Mouse (Mus musculus): ENCODE measurements around the gene Ccl3. TPM values are rescaled to one million over a fixed set of nuclear protein-coding genes. Genes with fewer than 3 reads are reported as not detected.

Ccl3 gene
- polyA plus RNA-seq, 1 experiment: 1.1 TPM

DNA sequence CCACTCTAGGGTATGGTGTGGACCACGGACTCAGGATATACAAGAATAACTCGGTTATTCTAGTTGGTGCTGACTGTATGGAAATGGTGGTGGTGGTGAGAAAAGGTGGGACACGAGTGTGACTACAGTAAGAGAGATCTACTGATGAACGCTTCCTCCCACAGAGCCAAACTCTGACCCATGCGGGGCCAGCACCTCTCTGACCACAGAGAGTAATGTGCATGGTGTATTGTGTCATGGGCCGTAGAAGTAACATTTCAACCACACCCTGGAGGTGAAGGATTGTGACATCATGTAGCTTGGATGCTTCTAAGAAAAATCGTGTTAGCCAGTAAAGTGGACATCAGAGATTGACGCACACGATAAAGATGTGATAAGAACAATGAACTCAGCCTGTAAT is 20.3 kb downstream of the Ccl3 start:
- no peak for DNase-seq (ENCODE audit: extremely low spot score in 1 of 2, low spot score in 1 of 2)

GRCm38 (mm10) chr11:83623586-83623985 is 25.6 kb downstream of the Ccl3 start:
- DNase-seq (ENCODE audit: extremely low spot score in 1 of 2, low spot score in 1 of 2): no peak

DNA sequence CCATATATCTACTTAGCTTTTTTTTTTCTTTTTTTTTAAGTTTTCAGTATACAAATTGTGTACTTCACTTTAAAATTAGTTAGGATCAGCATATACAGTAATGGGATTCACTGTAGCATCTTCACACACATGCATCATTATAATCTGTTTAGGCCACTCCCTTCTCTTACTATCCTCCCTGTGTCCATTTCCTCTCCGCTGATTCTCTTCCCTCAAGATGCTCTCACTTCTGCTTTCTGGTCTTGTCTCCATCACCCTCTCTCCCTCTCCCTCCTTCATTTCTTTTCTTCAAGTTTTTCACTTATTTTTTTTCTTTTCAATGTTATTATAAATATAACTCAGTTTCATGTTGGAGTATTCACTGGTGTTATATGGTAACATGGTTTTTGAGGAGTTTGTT is 30.1 kb downstream of the Ccl3 start:
- DNase-seq (ENCODE audit: extremely low spot score in 1 of 2, low spot score in 1 of 2): no peak

GRCm38 (mm10) chr11:83618238-83618637 is 30.9 kb downstream of the Ccl3 start:
- no peak for DNase-seq (ENCODE audit: extremely low spot score in 1 of 2, low spot score in 1 of 2)

DNA sequence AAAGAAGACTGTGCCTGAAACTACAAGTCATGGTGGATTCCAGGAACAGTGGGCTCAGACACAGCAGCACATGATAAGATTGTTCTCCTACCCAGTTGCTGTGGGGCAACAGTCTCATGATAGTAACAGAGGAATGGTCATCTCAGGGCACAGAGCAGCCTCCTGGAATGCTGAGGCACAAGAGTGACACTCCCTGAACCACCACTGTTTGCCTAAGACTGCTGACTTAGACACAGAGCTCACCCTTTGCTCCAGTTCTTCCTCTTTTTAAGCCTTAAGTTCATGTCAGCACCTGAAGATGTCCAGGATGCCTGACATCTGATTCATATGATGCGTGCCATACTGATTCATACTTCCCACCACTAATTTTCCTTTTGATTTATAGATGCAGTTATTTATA is 32.6 kb downstream of the Ccl3 start:
- DNase-seq (ENCODE audit: extremely low spot score in 1 of 2, low spot score in 1 of 2): no peak

GRCm38 (mm10) chr11:83610900-83611299 is 38.3 kb downstream of the Ccl3 start:
- no peak for DNase-seq (ENCODE audit: extremely low spot score in 1 of 2, low spot score in 1 of 2)

- DNase-seq (ENCODE audit: extremely low spot score in 1 of 2, low spot score in 1 of 2): no peak
These were observed 42.8 kb downstream of the Ccl3 start for GRCm38 (mm10) chr11:83606396-83606795.

DNA sequence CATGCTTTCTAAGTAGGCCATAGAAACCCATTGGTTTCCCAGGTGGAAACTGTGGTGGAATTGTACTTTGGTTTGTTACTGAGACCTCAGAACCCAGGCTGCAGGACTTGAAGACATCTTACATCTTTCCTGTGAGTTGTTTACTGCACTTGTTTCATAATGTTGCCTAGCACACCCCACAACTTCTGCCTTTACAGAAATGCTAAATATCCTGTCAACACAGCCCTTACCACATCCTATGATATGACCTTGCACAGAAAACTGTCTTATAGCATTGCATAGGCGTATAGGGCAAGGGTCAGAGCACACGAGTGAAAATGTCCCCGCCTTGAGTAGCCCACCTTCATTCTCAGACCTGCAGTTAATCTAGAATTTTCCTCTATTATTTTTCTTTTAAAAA is 43.6 kb downstream of the Ccl3 start:
- no peak for DNase-seq (ENCODE audit: extremely low spot score in 1 of 2, low spot score in 1 of 2)

DNA sequence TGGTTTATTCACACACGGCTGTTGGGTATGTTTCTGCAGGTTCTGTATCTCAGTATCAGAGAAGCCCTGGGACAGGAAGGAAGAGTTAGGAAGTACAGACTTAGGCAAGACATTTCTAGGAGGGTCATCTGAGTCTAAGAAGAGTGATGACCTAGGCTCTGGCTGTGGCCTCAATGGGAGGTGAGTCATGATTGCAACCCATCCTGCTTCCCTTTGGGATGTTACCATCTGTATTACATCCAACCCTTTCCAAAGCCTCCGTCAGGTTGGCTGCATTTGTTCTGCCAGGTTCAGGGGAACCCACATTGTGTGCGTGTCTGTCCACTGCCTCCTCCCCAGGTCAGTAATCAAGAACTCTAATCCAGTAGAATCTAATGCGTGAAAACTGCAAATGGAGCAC is 44.5 kb downstream of the Ccl3 start:
- DNase-seq (ENCODE audit: extremely low spot score in 1 of 2, low spot score in 1 of 2): no peak

- no peak for DNase-seq (ENCODE audit: extremely low spot score in 1 of 2, low spot score in 1 of 2)
These were observed 45.8 kb downstream of the Ccl3 start for GRCm38 (mm10) chr11:83603399-83603798.

DNA sequence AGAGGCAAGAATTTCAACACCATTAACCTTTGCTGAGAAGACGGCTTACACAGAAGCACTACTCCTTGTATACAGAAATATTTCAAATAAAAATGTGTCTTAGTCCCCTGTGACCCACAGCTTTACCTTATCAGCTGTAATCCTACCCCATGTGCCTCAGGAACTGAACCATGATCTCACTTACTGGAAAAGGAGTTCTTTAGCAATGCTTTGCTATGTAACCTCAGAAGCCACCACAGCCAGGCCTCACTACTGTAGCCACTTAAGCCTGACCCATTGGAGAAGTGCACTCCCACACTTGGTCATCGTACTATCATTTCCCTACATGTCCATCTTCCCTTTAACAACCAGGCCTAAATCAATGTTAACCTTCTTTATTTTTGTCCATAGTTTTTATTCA is 48.6 kb downstream of the Ccl3 start:
- DNase-seq (ENCODE audit: extremely low spot score in 1 of 2, low spot score in 1 of 2): no peak

- no peak for DNase-seq (ENCODE audit: extremely low spot score in 1 of 2, low spot score in 1 of 2)
These were observed 50.2 kb downstream of the Ccl3 start for GRCm38 (mm10) chr11:83598991-83599390.

GRCm38 (mm10) chr11:83598207-83598837 is 50.8 kb downstream of the Ccl3 start:
- no peak for DNase-seq (ENCODE audit: extremely low spot score in 1 of 2, low spot score in 1 of 2)

Other genes with a start within 250 kb of the Ccl3 start
- 341 and 351 TPM in 2 replicates for gene Rasl10b, start 240.2 kb downstream of the Ccl3 start, polyA plus RNA-seq (2012; rRNA removed)
- 0.04 TPM in 1 of 2 replicates, not detected in the other for gene Gas2l2, start 219.9 kb downstream of the Ccl3 start, polyA plus RNA-seq (2012; rRNA removed)
- gene 1700020L24Rik, start 211.7 kb downstream of the Ccl3 start, polyA plus RNA-seq (2012; rRNA removed): 0.60 and 0.80 TPM in 2 replicates
- gene Mmp28, start 186.3 kb downstream of the Ccl3 start, polyA plus RNA-seq (2012; rRNA removed): 3.6 and 3.9 TPM in 2 replicates
- 70.8 and 70.9 TPM in 2 replicates for gene Taf15, start 176.3 kb downstream of the Ccl3 start, polyA plus RNA-seq (2012; rRNA removed)
- gene Heatr9, start 127.2 kb downstream of the Ccl3 start, polyA plus RNA-seq (2012; rRNA removed): not detected in 2 replicates
- 0.69 and 1.00 TPM in 2 replicates for gene Ccl5, start 118.8 kb downstream of the Ccl3 start, polyA plus RNA-seq (2012; rRNA removed)
- 1.8 TPM in 2 replicates for gene Ccl9, start 70.7 kb downstream of the Ccl3 start, polyA plus RNA-seq (2012; rRNA removed)
- gene Ccl6, start 56.3 kb downstream of the Ccl3 start, polyA plus RNA-seq (2012; rRNA removed): 2.6 and 2.9 TPM in 2 replicates
- not detected in 2 replicates for gene Rpl9-ps1, start 3.7 kb downstream of the Ccl3 start, polyA plus RNA-seq (2012; rRNA removed)
- gene Ccl4, start 13.2 kb upstream of the Ccl3 start, polyA plus RNA-seq (2012; rRNA removed): 0.56 and 0.61 TPM in 2 replicates
- gene Wfdc17, start 54.6 kb upstream of the Ccl3 start, polyA plus RNA-seq (2012; rRNA removed): 1.5 and 2.1 TPM in 2 replicates
- 3.9 and 4.7 TPM in 2 replicates for gene Wfdc18, start 59.7 kb upstream of the Ccl3 start, polyA plus RNA-seq (2012; rRNA removed)
- gene Wfdc21, start 97.6 kb upstream of the Ccl3 start, polyA plus RNA-seq (2012; rRNA removed): not detected in 2 replicates
- 17.9 and 18.5 TPM in 2 replicates for gene Heatr6, start 104.3 kb upstream of the Ccl3 start, polyA plus RNA-seq (2012; rRNA removed)
- 0.08 and 0.13 TPM in 2 replicates for gene Hnf1b, start 200.7 kb upstream of the Ccl3 start, polyA plus RNA-seq (2012; rRNA removed)